Mouse (Mus musculus) midbrain, embryonic 14.5 days (tissue): Measurements from ENCODE around the gene Gtf2ird1. TPM values are rescaled to one million over a fixed set of nuclear protein-coding genes. Genes with fewer than 3 reads are reported as not detected.
A peak's percentile ranks its signal among the peaks of the same experiment; 100 is the strongest.
"Not testable (repeated sequence)": the region's sequence is repeated elsewhere in the genome, so short reads cannot be mapped to it uniquely, and the experiment has no call there.

Source experiments
- ATAC-seq: fragments of 200-750 bp; cut with Nextera tagmentation; 2 replicates; pipeline ENCODE4 v1.8.0; 2017; ENCODE audit warnings: moderate number of reproducible peaks, moderate library complexity; ENCODE audit not compliant: low FRiP score, low TSS enrichment
- DNase-seq: peaks from one replicate; pipeline ENCODE4 v3.0.0-alpha.2; 2015
- H3K27ac ChIP-seq: fragments of 300-500 bp; sonication (generic); replicated peaks from 2 replicates; pipeline ENCODE4 v1.5.1; 2014; ENCODE audit warnings: mild to moderate bottlenecking, low read depth, low read length, moderate library complexity
- H3K27me3 ChIP-seq: fragments of 300-500 bp; sonication (generic); 2 replicates; pipeline ENCODE4 v1.6.1; 2014; ENCODE audit warnings: low read length, control low read depth, mixed read lengths; ENCODE audit not compliant: control insufficient read depth, insufficient read depth
- H3K36me3 ChIP-seq: fragments of 300-500 bp; sonication (generic); 2 replicates; pipeline ENCODE4 v1.6.1; 2014; ENCODE audit warnings: low read length, control low read depth; ENCODE audit not compliant: control insufficient read depth, insufficient read depth
- H3K4me1 ChIP-seq: fragments of 300-500 bp; sonication (generic); 2 replicates; pipeline ENCODE4 v1.6.1; 2014; ENCODE audit warnings: mild to moderate bottlenecking, antibody characterized with exemption, low read length, control low read depth; ENCODE audit not compliant: control insufficient read depth, insufficient read depth
- H3K4me2 ChIP-seq: fragments of 300-500 bp; sonication (generic); 2 replicates; pipeline ENCODE4 v1.6.1; 2014; ENCODE audit warnings: mild to moderate bottlenecking, low read length, moderate library complexity
- H3K4me3 ChIP-seq: fragments of 300-500 bp; sonication (generic); replicated peaks from 2 replicates; pipeline ENCODE4 v1.5.1; 2014; ENCODE audit warnings: low read depth, low read length
- H3K9ac ChIP-seq: fragments of 300-500 bp; sonication (generic); replicated peaks from 2 replicates; pipeline ENCODE4 v1.6.1; 2014; ENCODE audit warnings: mild to moderate bottlenecking, low read length, moderate library complexity
- H3K9me3 ChIP-seq: fragments of 300-500 bp; sonication (generic); 2 replicates; pipeline ENCODE4 v1.6.1; 2016; ENCODE audit warnings: low read length, control low read depth, mixed read lengths; ENCODE audit not compliant: control insufficient read depth
- WGBS: fragments of 180-500 bp; shearing (Covaris S2); extraction: QIAGEN DNeasy Blood & Tissue Kit; methylation state at CpG from one replicate; pipeline ENCODE4 v1.1.7; 2014; 5-methylcytosine and 5-hydroxymethylcytosine counted together
- polyA plus RNA-seq: library from polyadenylated mRNA; unstranded; fragments of >200 nt; fragmentation: Nextera tagmentation; extraction: Ambion mirVana; gene quantifications from 2 replicates; pipeline ENCODE4 v1.2.1, GENCODE M21; 2014

Gene Gtf2ird1
- polyA plus RNA-seq, 1 experiment from 2014 or later: 75.1 TPM

GRCm38 (mm10) chr5:134347066-134347465, 109.5 kb downstream of the Gtf2ird1 start:
- H3K4me1 ChIP-seq: no peaks in the 10 kb centered on the region
- ATAC-seq: no peak

DNA sequence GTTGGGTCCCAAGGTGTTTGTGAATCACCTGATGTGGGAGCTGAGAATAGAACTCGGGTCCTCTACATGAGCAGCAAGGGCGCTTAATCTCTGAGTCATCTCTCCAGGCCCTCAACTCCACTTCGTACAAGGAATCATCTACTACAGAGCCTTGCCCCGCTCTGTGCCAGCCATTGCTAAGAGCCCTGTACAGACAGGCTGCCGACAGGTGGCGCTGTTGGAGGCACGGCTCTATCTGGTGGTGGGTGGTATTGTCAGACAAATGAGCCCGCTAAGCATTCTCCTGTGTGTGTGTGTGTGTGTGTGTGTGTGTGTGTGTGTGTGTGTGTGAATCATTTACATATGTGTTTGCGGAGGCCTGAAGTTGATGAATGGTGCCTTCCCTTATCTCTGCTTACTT, 111.1 kb downstream of the Gtf2ird1 start:
- no peak for DNase-seq
- Histone ChIP-seq H3K4me2 (no peak overlapping the region), H3K27me3 (no peaks in the 10 kb centered on the region)

More at GRCm38 (mm10) chr5:134347066-134347465, 109.5 kb downstream of the Gtf2ird1 start:
- 67% methylated on average over 2 of the region's 2 CpGs for WGBS
- Histone ChIP-seq H3K27me3 (no peaks in the 10 kb centered on the region), H3K36me3 (no peaks in the 10 kb centered on the region), H3K4me2 (no peak overlapping the region), H3K9ac (no peak overlapping the region), H3K9me3 (no peaks in the 10 kb centered on the region), H3K27ac (no peak overlapping the region), H3K4me3 (no peak overlapping the region)
- DNase-seq: peak; percentile 25

DNA sequence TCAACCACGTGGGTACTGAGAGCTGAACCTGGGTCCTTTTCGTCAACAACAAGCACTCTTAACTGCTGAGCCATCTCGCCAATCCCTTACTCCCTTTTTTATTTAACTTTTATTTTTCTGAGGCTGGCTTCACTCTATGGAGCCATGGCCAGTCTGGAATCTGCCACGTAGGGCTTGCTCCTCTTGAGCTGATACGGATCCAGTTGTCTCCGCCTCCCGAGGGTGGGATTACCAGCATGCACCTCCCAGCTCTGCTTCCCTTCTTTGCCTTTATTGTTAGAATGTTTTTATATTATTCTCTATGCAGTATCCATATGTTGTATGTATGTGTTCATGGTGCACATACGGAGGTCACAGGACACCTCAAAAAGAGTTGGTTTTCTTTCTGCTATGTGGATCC, 112.4 kb downstream of the Gtf2ird1 start:
- H3K36me3 ChIP-seq: no peaks in the 10 kb centered on the region
- no peaks in the 10 kb centered on the region for H3K9me3 ChIP-seq
- DNase-seq (no peak), ATAC-seq (no peak)
- H3K4me3 ChIP-seq: no peak overlapping the region
- WGBS: 79% methylated on average over 8 of the region's 8 CpGs
- no peaks in the 10 kb centered on the region for H3K4me1 ChIP-seq
- H3K27ac ChIP-seq: no peak overlapping the region
- no peak overlapping the region for H3K4me2 ChIP-seq
- no peaks in the 10 kb centered on the region for H3K27me3 ChIP-seq
- no peak overlapping the region for H3K9ac ChIP-seq

More for the DNA sequence above, 111.1 kb downstream of the Gtf2ird1 start:
- ATAC-seq: no peak
- Histone ChIP-seq H3K27ac (no peak overlapping the region), H3K9ac (no peak overlapping the region), H3K4me1 (no peaks in the 10 kb centered on the region), H3K4me3 (no peak overlapping the region), H3K9me3 (no peaks in the 10 kb centered on the region), H3K36me3 (no peaks in the 10 kb centered on the region)
- WGBS: 83% methylated on average over 9 of the region's 9 CpGs

DNA sequence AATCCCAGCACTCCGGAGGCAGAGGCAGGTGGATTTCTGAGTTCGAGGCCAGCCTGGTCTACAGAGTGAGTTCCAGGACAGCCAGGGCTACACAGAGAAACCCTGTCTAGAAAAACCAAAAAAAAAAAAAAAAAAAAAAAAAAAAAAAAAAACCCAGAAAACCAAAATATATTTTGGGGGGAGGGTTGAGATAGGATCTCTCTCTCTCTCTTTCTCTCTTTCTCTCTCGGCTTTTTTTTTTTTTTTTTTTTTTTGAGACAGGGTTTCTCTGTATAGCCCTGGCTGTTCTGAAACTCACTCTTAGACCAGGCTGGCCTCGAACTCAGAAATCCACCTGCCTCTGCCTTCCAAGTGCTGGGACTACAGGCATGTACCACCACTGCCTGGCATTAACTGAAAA, 113.0 kb downstream of the Gtf2ird1 start:
- H3K9ac ChIP-seq, H3K27ac ChIP-seq, H3K36me3 ChIP-seq, H3K9me3 ChIP-seq, H3K4me2 ChIP-seq, H3K4me3 ChIP-seq, H3K4me1 ChIP-seq, H3K27me3 ChIP-seq, DNase-seq, ATAC-seq: not testable (repeated sequence)
- 78% methylated on average over 4 of the region's 4 CpGs for WGBS

DNA sequence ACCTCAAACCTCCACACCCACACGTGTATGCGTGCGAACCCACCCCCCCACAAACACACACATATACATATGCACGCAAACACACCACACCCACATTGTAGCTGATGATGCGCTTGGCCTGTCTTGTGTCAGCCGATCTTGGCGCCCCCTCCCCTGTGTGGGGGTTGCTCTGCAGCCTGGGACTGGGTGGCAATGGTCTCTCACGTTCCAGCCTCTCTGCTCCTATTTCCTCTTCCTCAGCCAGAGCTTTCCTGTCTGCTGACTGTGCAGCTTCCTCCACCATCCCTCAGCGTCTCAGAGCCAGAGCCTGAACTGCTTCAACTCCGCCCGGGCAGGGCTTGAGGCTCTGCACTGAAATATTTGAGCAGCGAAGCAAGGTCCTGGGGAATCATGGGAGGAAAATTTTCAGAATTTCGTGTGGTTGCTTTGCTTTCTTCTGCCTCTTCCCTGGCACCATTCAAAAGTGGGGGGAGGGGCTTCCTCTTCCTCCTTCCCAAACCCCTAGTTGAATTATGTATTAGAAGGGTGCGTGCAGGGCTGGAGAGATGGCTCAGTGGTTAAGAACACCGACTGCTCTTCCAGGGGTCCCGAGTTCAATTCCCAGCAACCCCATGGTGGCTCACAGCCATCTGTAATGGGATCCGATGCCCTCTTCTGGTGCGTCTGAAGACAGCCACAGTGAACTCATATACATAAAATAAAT, 113.9 kb downstream of the Gtf2ird1 start:
- no peaks in the 10 kb centered on the region for H3K36me3 ChIP-seq
- 86% methylated on average over 18 of the region's 18 CpGs for WGBS

DNA sequence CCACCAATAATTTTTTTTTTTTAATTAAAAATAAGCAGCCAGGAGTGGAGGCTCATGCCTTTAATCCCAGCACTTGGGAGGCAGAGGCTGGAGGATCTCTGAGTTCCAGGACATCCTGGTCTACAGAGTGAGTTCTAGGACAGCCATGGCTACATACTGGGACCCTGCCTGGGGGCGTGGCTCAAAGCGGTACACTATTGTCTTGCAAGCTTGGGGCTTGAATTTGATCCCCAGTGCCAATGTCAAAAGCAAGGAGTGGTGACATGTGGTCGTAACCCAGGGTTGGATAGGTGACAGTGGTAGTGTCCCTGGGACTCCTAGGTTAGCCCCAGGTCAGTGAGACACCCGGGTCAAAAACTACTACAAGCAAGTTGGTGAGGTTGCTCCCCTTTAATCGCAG, 114.8 kb downstream of the Gtf2ird1 start:
- ATAC-seq: no peak
- Histone ChIP-seq H3K36me3 (no peaks in the 10 kb centered on the region), H3K4me3 (no peak overlapping the region), H3K27ac (no peak overlapping the region), H3K9me3 (no peaks in the 10 kb centered on the region), H3K4me1 (no peaks in the 10 kb centered on the region), H3K9ac (no peak overlapping the region), H3K4me2 (no peak overlapping the region), H3K27me3 (no peaks in the 10 kb centered on the region)
- 89% methylated on average over 5 of the region's 5 CpGs for WGBS
- no peak for DNase-seq

More for the DNA sequence above, 113.9 kb downstream of the Gtf2ird1 start:
- DNase-seq: no peak
- Histone ChIP-seq H3K4me3 (no peak overlapping the region), H3K9me3 (no peaks in the 10 kb centered on the region), H3K9ac (no peak overlapping the region), H3K27ac (no peak overlapping the region), H3K4me2 (no peak overlapping the region), H3K27me3 (no peaks in the 10 kb centered on the region), H3K4me1 (no peaks in the 10 kb centered on the region)
- no peak for ATAC-seq

DNA sequence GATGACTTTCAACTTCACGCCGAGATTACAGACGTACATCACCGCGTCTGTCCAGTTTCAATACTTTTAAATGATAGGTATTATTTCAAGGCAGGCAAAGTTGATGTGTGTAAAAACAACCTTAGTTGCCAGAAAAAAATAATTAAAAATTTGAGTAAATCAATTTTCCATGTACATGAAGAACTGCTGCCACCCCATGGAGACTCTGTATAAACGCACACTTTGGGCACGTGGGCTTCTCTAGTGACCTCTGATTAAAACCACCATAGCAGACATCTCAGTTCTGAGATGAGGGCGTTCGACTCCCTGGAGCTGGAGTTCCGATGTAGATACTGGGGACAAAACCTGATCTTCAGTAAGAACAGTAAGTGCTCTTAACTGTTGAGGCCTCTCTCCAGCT, 115.2 kb downstream of the Gtf2ird1 start:
- H3K27ac ChIP-seq: no peak overlapping the region
- WGBS: 68% methylated on average over 10 of the region's 10 CpGs
- ATAC-seq (no peak), DNase-seq (peak; percentile 74)
- no peaks in the 10 kb centered on the region for H3K36me3 ChIP-seq
- H3K9ac ChIP-seq: no peak overlapping the region
- no peaks in the 10 kb centered on the region for H3K4me1 ChIP-seq
- H3K27me3 ChIP-seq: no peaks in the 10 kb centered on the region
- H3K4me2 ChIP-seq: no peak overlapping the region
- no peaks in the 10 kb centered on the region for H3K9me3 ChIP-seq
- H3K4me3 ChIP-seq: no peak overlapping the region

DNA sequence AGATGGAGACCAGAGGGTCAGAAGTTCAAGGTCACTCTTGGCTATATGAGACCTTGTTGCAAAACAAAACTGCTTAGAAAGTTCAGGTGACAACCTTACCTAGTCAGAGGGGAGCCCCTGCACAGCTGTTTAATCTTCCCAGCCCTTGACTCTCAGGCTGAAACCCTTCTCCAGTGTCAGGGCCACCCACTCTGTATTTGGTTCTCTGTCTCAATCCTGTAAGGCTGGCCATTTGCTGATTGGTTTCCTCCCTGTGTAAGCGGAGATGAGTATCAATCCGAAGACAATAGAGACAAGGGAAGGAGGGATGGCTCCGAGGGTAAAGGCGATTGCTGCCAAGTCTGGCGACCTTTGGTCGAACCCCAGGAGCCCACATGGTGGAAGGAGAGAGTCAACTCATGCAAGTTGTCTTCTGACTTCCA, 116.4 kb downstream of the Gtf2ird1 start:
- WGBS: 24% methylated on average over 6 of the region's 6 CpGs
- DNase-seq: no peak
- H3K4me2 ChIP-seq: no peak overlapping the region

GRCm38 (mm10) chr5:134337012-134337411, 119.5 kb downstream of the Gtf2ird1 start:
- H3K36me3 ChIP-seq, ATAC-seq: not testable (repeated sequence)

More for the DNA sequence above, 116.4 kb downstream of the Gtf2ird1 start:
- H3K4me3 ChIP-seq: no peak overlapping the region
- H3K4me1 ChIP-seq: no peaks in the 10 kb centered on the region
- no peaks in the 10 kb centered on the region for H3K27me3 ChIP-seq
- no peaks in the 10 kb centered on the region for H3K9me3 ChIP-seq
- no peaks in the 10 kb centered on the region for H3K36me3 ChIP-seq
- no peak overlapping the region for H3K27ac ChIP-seq
- ATAC-seq: no peak
- no peak overlapping the region for H3K9ac ChIP-seq

More at GRCm38 (mm10) chr5:134337012-134337411, 119.5 kb downstream of the Gtf2ird1 start:
- H3K27me3 ChIP-seq, H3K9me3 ChIP-seq, H3K4me2 ChIP-seq, DNase-seq, H3K4me3 ChIP-seq, H3K9ac ChIP-seq, H3K4me1 ChIP-seq, H3K27ac ChIP-seq: not testable (repeated sequence)
- 74% methylated on average over 2 of the region's 2 CpGs for WGBS
